Mouse (Mus musculus): ENCODE measurements around the gene Fry. TPM values are rescaled to one million over a fixed set of nuclear protein-coding genes. Genes with fewer than 3 reads are reported as not detected.

Gene Fry
- polyA plus RNA-seq, 1 experiment, result 10.1 TPM

DNA sequence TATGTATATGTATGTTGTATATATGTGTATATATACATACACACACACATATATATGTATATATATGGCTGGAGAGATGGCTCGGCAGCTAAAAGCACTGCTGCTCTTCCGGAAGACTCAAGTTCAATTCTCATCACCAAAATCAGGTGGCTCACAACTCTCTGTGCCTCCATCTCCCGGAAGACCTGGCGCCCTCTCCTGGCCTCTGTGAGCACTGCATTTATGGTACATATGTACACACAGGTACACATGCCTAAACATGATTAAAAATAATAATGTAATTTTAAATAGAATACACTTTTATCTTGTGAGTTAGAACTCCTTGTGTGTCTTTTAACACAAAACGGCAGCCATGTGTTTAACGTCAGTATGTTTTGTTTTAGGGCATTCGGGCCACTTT lies 312.8 kb downstream of the Fry start:
- H3K4me1 ChIP-seq (ENCODE audit: control insufficient read depth, insufficient read depth, low read length), result no peaks in the 10 kb centered on the region
- no peak overlapping the region for H3K4me3 ChIP-seq (ENCODE audit: insufficient read depth, low read length)
- TF ChIP-seq POLR2A (IDR thresholded peaks at IDR 0.05; ENCODE audit: borderline replicate concordance, low read depth, low read length), result no peak
- peak; percentile 46; the same call in 1 of the 2 replicates for TF ChIP-seq CTCF (IDR thresholded peaks at IDR 0.05; ENCODE audit: low read depth, low read length)
- no peak overlapping the region for H3K27ac ChIP-seq (ENCODE audit: insufficient read depth, low read depth, low read length)

DNA sequence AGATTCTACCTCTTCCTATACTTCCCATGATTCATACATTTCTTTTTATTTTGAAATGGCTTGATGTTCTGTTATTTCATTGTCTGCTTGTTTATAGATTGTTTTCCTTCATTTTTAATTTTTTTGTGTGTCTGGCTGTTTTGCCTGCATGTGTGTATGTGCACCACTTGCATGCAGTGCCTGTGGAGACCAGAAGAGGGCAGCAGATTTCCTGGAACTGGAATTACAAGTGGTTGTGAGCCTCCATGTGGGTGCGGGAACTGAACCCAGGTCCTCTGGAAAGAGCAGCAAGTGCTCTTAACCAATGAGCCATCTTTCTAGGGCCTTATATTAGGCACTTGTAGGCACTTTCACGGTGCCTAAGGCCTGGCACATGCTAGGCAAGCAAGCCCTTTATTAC lies 314.5 kb downstream of the Fry start:
- H3K4me1 ChIP-seq (ENCODE audit: control insufficient read depth, insufficient read depth, low read length), result no peaks in the 10 kb centered on the region
- TF ChIP-seq POLR2A (IDR thresholded peaks at IDR 0.05; ENCODE audit: borderline replicate concordance, low read depth, low read length) (no peak), CTCF (IDR thresholded peaks at IDR 0.05; ENCODE audit: low read depth, low read length) (no peak)

DNA sequence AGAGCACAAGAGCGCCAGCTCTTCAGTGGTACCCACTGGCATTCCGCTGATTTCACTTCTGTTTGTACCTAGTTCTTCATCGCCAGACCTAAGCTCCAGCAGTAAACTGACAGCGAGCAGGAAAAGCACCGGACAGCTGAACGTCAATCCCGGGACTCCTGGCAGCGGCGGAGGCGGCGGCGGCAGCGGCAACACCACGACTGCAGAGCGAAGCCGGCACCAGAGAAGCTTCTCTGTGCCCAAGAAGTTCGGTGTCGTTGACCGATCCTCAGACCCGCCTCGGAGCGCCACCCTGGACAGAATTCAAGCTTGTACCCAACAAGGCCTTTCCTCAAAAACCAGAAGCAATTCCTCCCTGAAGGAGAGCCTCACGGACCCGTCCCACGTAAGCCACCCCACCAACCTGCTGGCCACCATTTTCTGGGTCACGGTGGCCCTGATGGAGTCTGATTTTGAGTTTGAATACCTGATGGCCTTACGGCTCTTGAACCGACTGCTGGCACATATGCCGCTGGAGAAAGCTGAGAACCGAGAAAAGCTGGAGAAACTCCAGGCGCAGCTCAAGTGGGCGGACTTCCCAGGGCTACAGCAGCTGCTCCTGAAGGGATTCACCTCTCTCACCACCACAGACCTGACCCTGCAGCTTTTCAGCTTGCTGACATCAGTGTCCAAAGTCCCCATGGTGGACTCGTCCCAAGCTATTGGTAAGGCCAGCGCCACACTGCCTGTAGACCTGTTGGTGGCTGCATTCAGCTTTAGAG lies 318.4 kb downstream of the Fry start:
- TF ChIP-seq POLR2A (IDR thresholded peaks at IDR 0.05; ENCODE audit: borderline replicate concordance, low read depth, low read length), result no peak
- TF ChIP-seq CTCF (IDR thresholded peaks at IDR 0.05; ENCODE audit: low read depth, low read length), result no peak
- H3K4me3 ChIP-seq (ENCODE audit: insufficient read depth, low read length), result no peak overlapping the region
- no peak overlapping the region for H3K27ac ChIP-seq (ENCODE audit: insufficient read depth, low read depth, low read length)
- no peaks in the 10 kb centered on the region for H3K4me1 ChIP-seq (ENCODE audit: control insufficient read depth, insufficient read depth, low read length)

More for the DNA sequence above, 314.5 kb downstream of the Fry start:
- no peak overlapping the region for H3K4me3 ChIP-seq (ENCODE audit: insufficient read depth, low read length)
- H3K27ac ChIP-seq (ENCODE audit: insufficient read depth, low read depth, low read length), result no peak overlapping the region

DNA sequence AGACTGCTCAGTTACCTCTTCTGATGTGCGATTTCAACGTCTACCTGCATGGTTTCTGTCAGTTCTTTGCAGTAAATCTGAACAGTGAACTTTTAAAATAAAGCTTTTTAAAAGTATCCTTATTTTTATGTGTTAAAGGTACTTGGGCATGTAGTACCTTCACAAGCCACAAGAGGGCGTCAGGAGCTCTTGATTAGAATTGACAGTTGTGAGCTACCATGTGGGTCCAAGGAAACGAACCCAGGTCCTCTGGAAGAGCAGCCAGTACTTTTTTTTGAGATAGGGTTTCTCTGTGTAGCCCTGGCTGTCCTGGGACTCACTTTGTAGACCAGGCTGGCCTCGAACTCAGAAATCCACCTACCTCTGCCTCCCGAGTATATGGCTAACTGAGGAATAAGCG lies 323.2 kb downstream of the Fry start:
- TF ChIP-seq CTCF (IDR thresholded peaks at IDR 0.05; ENCODE audit: low read depth, low read length) (peak; percentile 44; the same call in 1 of the 2 replicates), POLR2A (IDR thresholded peaks at IDR 0.05; ENCODE audit: borderline replicate concordance, low read depth, low read length) (no peak)
- no peak overlapping the region for H3K27ac ChIP-seq (ENCODE audit: insufficient read depth, low read depth, low read length)
- H3K4me1 ChIP-seq (ENCODE audit: control insufficient read depth, insufficient read depth, low read length), result no peaks in the 10 kb centered on the region
- no peak overlapping the region for H3K4me3 ChIP-seq (ENCODE audit: insufficient read depth, low read length)

DNA sequence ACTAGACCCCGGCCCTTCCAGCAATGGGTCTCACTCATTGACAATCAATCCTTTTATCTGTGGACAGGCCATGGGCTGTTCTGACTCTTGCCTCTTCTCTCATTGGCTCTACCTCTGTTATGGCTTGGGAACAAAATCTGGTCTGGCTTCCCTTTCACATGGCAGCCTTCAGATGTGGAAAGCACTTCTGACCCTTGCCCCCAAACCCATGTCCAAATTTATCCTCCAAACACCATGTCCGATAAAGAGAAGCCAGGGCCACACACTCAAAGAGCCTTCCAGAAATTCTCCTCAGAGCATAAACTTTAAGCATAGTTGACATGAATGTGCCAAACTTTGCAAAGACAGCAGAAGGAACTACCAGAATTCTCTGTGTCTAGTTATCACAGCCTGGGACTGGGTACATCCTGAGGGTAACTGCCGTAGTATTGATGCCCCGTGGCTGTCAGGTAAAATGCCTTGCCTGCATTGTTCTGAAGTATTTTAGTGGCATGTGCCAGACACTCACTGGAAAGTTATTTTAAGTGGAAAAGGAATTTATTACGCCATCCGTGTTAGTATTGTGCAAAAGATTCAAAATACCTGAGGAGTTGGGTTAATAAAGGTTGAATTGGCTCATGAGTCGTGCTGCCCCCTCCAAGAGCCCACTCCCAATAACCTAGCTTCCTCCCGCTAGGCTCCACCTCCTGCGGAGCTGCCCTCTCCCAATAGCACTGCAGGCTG lies 333.0 kb downstream of the Fry start:
- Histone ChIP-seq H3K4me3 (ENCODE audit: insufficient read depth, low read length) (no peak overlapping the region), H3K4me1 (ENCODE audit: control insufficient read depth, insufficient read depth, low read length) (no peaks in the 10 kb centered on the region), H3K27ac (ENCODE audit: insufficient read depth, low read depth, low read length) (no peak overlapping the region)
- TF ChIP-seq CTCF (IDR thresholded peaks at IDR 0.05; ENCODE audit: low read depth, low read length) (no peak), POLR2A (IDR thresholded peaks at IDR 0.05; ENCODE audit: borderline replicate concordance, low read depth, low read length) (no peak)

DNA sequence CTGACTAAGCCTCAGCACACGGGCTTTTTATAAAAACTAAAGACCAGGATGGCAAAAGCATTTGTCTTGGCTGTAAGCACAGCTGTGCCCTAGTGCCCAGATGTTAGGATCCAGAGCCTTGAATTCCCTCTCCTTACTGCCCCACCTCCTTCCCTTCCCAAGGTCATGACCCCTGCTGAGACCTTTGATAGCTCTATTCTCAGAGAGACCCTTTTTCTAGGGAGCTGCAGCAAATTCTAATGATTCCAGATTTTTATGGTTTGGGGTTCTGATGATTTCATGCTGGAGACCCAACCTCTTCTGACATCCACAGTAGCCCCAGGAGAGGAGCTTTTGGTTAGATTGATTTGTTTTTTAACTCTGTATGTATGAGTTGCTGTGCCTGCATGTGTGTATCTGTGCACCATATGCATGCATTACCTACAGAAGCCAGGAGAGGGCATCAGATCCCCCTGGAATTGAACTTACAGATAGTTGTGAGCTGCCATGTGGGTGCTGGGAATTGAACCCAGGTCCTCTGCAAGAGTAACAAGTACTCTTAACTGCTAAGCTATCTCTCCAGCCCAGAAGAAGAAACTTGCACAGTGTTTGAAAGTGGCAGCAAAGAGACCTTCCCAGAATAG lies 333.7 kb downstream of the Fry start:
- Histone ChIP-seq H3K4me3 (ENCODE audit: insufficient read depth, low read length) (no peak overlapping the region), H3K4me1 (ENCODE audit: control insufficient read depth, insufficient read depth, low read length) (no peaks in the 10 kb centered on the region), H3K27ac (ENCODE audit: insufficient read depth, low read depth, low read length) (no peak overlapping the region)
- no peak for TF ChIP-seq CTCF (IDR thresholded peaks at IDR 0.05; ENCODE audit: low read depth, low read length)
- TF ChIP-seq POLR2A (IDR thresholded peaks at IDR 0.05; ENCODE audit: borderline replicate concordance, low read depth, low read length), result no peak

DNA sequence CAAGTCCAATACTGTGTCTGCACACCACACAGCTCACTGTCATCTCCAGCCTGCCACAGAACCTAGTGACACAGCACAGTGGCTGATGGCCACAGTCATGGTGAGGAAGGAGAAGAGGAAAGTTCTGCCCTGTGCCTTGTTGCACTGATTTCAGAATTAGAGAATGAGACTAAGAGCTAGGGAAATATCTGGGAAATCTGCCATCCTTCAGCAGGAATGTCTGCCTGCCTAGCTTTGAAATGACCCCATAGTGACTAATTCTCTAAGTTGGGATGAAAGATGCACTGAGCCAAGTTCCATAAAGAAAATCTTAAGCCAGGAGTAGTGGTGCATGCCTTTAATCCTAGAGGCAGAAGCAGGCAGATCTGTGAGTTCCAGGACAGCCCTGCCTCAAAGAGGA lies 334.2 kb downstream of the Fry start:
- no peaks in the 10 kb centered on the region for H3K4me1 ChIP-seq (ENCODE audit: control insufficient read depth, insufficient read depth, low read length)
- H3K27ac ChIP-seq (ENCODE audit: insufficient read depth, low read depth, low read length), result no peak overlapping the region
- TF ChIP-seq POLR2A (IDR thresholded peaks at IDR 0.05; ENCODE audit: borderline replicate concordance, low read depth, low read length) (no peak), CTCF (IDR thresholded peaks at IDR 0.05; ENCODE audit: low read depth, low read length) (no peak)
- H3K4me3 ChIP-seq (ENCODE audit: insufficient read depth, low read length), result no peak overlapping the region

DNA sequence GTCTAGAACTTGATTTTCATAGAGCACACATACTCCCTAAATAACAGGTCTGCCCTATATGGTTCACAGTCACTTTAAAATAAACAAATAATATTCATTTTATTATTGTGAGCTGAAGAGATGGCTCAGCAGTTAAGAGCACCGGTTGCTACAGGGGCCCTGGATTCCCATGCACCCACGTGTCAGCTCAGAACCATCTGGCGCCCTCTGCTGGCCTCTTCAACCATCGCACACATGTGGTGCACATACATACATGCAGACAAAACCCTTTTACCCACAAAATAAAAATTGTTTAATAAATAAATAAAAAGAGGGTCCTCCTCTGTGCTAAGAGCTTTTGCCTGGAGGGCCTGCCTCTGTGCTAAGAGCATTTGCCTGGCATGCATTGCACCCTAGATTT lies 335.0 kb downstream of the Fry start:
- no peak overlapping the region for H3K4me3 ChIP-seq (ENCODE audit: insufficient read depth, low read length)

DNA sequence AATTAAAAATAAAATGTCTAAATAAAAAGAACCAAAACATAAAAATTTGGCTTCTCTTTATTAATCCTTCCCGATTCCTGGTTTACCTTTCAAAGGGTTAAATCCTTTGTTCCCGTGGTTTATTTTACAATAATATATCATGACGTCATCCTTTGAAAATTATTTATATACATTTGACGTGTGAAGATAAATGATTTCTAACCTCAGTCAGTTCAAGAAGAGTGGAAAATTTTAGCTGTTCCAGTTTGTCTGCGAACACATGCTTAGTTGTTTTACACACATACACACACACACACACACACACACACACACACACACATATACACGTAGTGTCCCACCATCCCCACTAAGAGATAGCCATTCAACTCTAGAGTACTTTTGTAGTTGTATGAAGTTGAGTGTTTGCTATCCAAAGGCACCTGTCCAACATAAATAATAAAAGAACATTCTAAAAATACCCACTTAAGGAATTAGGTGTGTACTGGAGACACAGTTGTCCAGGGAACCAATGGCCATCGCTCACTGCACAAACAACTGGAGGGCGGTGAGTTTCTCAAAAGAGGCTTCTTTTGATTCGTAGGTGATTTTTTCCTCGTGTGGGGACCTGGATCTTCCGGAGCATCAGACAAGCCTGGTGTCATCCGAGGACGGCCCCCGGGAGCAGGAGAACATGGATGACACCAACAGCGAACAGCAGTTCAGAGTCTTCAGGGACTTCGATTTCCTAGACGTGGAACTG lies 338.9 kb downstream of the Fry start:
- no peaks in the 10 kb centered on the region for H3K4me1 ChIP-seq (ENCODE audit: control insufficient read depth, insufficient read depth, low read length)
- TF ChIP-seq CTCF (IDR thresholded peaks at IDR 0.05; ENCODE audit: low read depth, low read length) (no peak), POLR2A (IDR thresholded peaks at IDR 0.05; ENCODE audit: borderline replicate concordance, low read depth, low read length) (no peak)
- H3K27ac ChIP-seq (ENCODE audit: insufficient read depth, low read depth, low read length), result no peak overlapping the region
- H3K4me3 ChIP-seq (ENCODE audit: insufficient read depth, low read length), result no peak overlapping the region

More for the DNA sequence above, 335.0 kb downstream of the Fry start:
- Histone ChIP-seq H3K27ac (ENCODE audit: insufficient read depth, low read depth, low read length) (no peak overlapping the region), H3K4me1 (ENCODE audit: control insufficient read depth, insufficient read depth, low read length) (no peaks in the 10 kb centered on the region)
- TF ChIP-seq CTCF (IDR thresholded peaks at IDR 0.05; ENCODE audit: low read depth, low read length) (no peak), POLR2A (IDR thresholded peaks at IDR 0.05; ENCODE audit: borderline replicate concordance, low read depth, low read length) (no peak)

Data from bone marrow macrophage, adult 2 months (primary cell).